Mouse (Mus musculus) brain, embryonic 14.5 days (tissue): ENCODE results near the gene Desi1.

Experiments
- CTCF ChIP-seq: fragments of 200-500 bp; IDR thresholded peaks from 2 replicates; pipeline ENCODE4 v1.5.1; 2012; ENCODE audit warnings: inconsistent platforms, mild to moderate bottlenecking, moderate library complexity, borderline replicate concordance; ENCODE audit not compliant: insufficient read depth, insufficient read length; ENCODE audit errors: extremely low read depth
- POLR2A ChIP-seq: fragments of 200-500 bp; IDR thresholded peaks from 2 replicates; pipeline ENCODE4 v1.6.1; 2012; ENCODE audit warnings: mild to moderate bottlenecking, inconsistent platforms, borderline replicate concordance; ENCODE audit not compliant: poor library complexity, insufficient read depth, insufficient read length, severe bottlenecking; ENCODE audit errors: extremely low read depth

- TF ChIP-seq CTCF (peak; percentile 75), POLR2A (no peak)
Measured at GRCm38 (mm10) chr15:81956457-81956856, 77.2 kb downstream of the Desi1 start.
